Mouse (Mus musculus) olfactory bulb, adult 2 months (tissue): ENCODE results near the gene Ms4a15. TPM values are rescaled to one million over a fixed set of nuclear protein-coding genes. Genes with fewer than 3 reads are reported as not detected.

Experiments used
- H3K27ac ChIP-seq: fragments of 200-500 bp; 2 replicates; pipeline ENCODE4 v1.5.1; 2012; ENCODE audit warnings: low read depth, low read length; ENCODE audit not compliant: insufficient read depth
- H3K4me1 ChIP-seq: fragments of 200-500 bp; 2 replicates; pipeline ENCODE4 v1.6.1; 2012; ENCODE audit warnings: low read length; ENCODE audit not compliant: control insufficient read depth, insufficient read depth
- H3K4me3 ChIP-seq: fragments of 200-500 bp; 2 replicates; pipeline ENCODE4 v1.5.1; 2012; ENCODE audit warnings: mild to moderate bottlenecking, low read depth, low read length, moderate library complexity; ENCODE audit not compliant: insufficient read depth
- CTCF ChIP-seq: fragments of 200-500 bp; IDR thresholded peaks from 2 replicates; pipeline ENCODE4 v1.5.1; 2012; ENCODE audit warnings: low read depth, mild to moderate bottlenecking, low read length, moderate library complexity; ENCODE audit not compliant: insufficient read depth
- POLR2A ChIP-seq: fragments of 200-500 bp; IDR thresholded peaks from 2 replicates; pipeline ENCODE4 v1.6.1; 2012; ENCODE audit warnings: mild to moderate bottlenecking, low read depth, low read length, moderate library complexity; ENCODE audit not compliant: insufficient read depth
- WGBS: fragments of 180-500 bp; shearing (Covaris S2); methylation state at CpG from one replicate; pipeline ENCODE4 v1.1.7; 2018; 5-methylcytosine and 5-hydroxymethylcytosine counted together
- polyA plus RNA-seq: library from polyadenylated mRNA; stranded (reverse); fragments of >200 nt; gene quantifications from 2 replicates; pipeline ENCODE4 v1.2.4, GENCODE M21; 2012; ENCODE audit warnings: low replicate concordance; ENCODE audit not compliant: missing spikeins, insufficient read depth, insufficient read length

Gene Ms4a15
- polyA plus RNA-seq, 1 experiment: not detected

DNA sequence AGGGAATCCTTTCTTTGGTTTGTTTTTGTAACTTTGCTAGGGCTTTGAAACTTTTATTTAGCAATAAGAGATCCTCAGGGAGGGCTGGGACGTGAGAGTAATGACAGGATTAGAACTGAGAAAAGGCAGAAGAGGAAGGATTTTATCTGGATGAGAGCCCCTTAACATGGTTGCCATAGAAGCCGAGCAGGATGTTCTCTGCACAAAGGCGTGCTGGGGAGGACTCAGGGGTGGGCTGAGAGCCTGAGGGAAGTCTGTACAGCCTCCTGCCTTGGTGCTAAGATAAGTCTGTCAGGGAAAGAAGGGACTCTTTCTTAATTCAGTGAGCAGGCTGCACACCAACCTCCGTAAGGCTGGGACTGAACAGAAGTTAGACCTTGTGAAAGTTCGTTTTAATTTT, 58.0 kb downstream of the Ms4a15 start:
- WGBS: 18% methylated on average over 5 of the region's 5 CpGs
- no peak for TF ChIP-seq POLR2A
- no peak for TF ChIP-seq CTCF
- Histone ChIP-seq H3K4me3 (no peak overlapping the region), H3K27ac (no peak overlapping the region), H3K4me1 (peaks cover under 1% of the 10 kb centered on the region)

DNA sequence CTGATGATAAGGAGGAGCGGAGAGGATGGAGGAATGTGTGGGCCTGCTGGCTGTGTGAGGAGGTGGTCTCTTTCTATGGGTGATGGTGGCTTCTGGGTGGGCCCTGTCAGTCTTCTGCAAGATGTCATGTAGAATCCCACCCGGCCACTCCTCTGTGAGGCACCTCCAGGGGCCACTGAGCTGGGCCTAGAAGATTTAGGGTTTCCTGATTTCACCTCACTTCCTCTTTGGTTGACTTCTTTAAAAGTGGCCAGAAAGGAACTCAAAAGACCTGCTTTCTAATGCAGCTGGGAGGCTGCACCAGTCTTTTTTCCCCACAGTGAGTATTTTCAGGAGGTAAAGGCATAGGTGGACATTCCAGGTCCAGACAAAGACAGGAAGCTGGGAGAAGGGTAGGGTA, 62.4 kb downstream of the Ms4a15 start:
- WGBS: 92% methylated on average over 2 of the region's 2 CpGs
- H3K4me3 ChIP-seq: no peak overlapping the region
- no peak for TF ChIP-seq CTCF
- no peak for TF ChIP-seq POLR2A
- no peak overlapping the region for H3K27ac ChIP-seq
- no peaks in the 10 kb centered on the region for H3K4me1 ChIP-seq

Other genes starting within 250 kb of the Ms4a15 start
- gene Cd6, start 163.2 kb downstream of the Ms4a15 start, polyA plus RNA-seq: not detected in 2 replicates
- gene Slc15a3, start 153.5 kb downstream of the Ms4a15 start, polyA plus RNA-seq: not detected in 2 replicates
- not detected in 2 replicates for gene Tmem132a, start 123.3 kb downstream of the Ms4a15 start, polyA plus RNA-seq
- gene Tmem109, start 111.2 kb downstream of the Ms4a15 start, polyA plus RNA-seq: not detected in 2 replicates
- gene Prpf19, start 98.0 kb downstream of the Ms4a15 start, polyA plus RNA-seq: 125 TPM in 1 of 2 replicates, not detected in the other
- gene Zp1, start 72.6 kb downstream of the Ms4a15 start, polyA plus RNA-seq: not detected in 2 replicates
- gene Ptgdr2, start 56.1 kb downstream of the Ms4a15 start, polyA plus RNA-seq: not detected in 2 replicates
- gene Ccdc86, start 44.0 kb downstream of the Ms4a15 start, polyA plus RNA-seq: not detected in 2 replicates
- gene Ms4a10, start 18.6 kb downstream of the Ms4a15 start, polyA plus RNA-seq: not detected in 2 replicates
- not detected in 2 replicates for gene Ms4a18, start 24.8 kb upstream of the Ms4a15 start, polyA plus RNA-seq
- gene Ms4a8a, start 87.9 kb upstream of the Ms4a15 start, polyA plus RNA-seq: not detected in 2 replicates
- gene 1700017D01Rik, start 137.6 kb upstream of the Ms4a15 start, polyA plus RNA-seq: not detected in 2 replicates
- not detected in 2 replicates for gene 1700025F22Rik, start 172.1 kb upstream of the Ms4a15 start, polyA plus RNA-seq
- not detected in 2 replicates for gene Ms4a13, start 203.5 kb upstream of the Ms4a15 start, polyA plus RNA-seq
- gene Ms4a12, start 239.2 kb upstream of the Ms4a15 start, polyA plus RNA-seq: not detected in 2 replicates